Comparison of ENCODE assay signal across 13 mouse cellular contexts in genomic region chr1:161761556-161761955, GRCm38 (mm10). TPM values are rescaled to one million over a fixed set of nuclear protein-coding genes. Genes with fewer than 3 reads are reported as not detected.
"Had no signal": no experiment of that assay in that cellular context is flagged by ENCODE, and none has a peak within 500 bp of the region (broad histone marks: within the 10 kb centered on the region; RNA-seq: fewer than 3 reads in every experiment).

No protein-coding gene starts in this region.

- H3K4me3 ChIP-seq: kidney, embryonic 15.5 days; limb, embryonic 15.5 days; liver, embryonic 13.5 days; lung, embryonic 15.5 days; midbrain, embryonic 13.5 days; myocyte; neural tube, embryonic 12.5 days; stomach, embryonic 15.5 days had no signal

- H3K9ac ChIP-seq: kidney, embryonic 15.5 days; limb, embryonic 15.5 days; liver, embryonic 13.5 days; liver, postnatal 0 days; lung, embryonic 15.5 days; midbrain, embryonic 13.5 days; neural tube, embryonic 12.5 days; stomach, embryonic 15.5 days had no signal

- H3K27me3 ChIP-seq: kidney, embryonic 15.5 days; limb, embryonic 15.5 days; lung, embryonic 15.5 days; midbrain, embryonic 13.5 days; neural tube, embryonic 12.5 days; stomach, embryonic 15.5 days had no signal

- H3K9me3 ChIP-seq: kidney, embryonic 15.5 days; limb, embryonic 15.5 days; liver, embryonic 13.5 days; lung, embryonic 15.5 days; midbrain, embryonic 13.5 days; neural tube, embryonic 12.5 days; stomach, embryonic 15.5 days had no signal

- H3K36me3 ChIP-seq: kidney, embryonic 15.5 days; limb, embryonic 15.5 days; liver, embryonic 13.5 days; lung, embryonic 15.5 days; midbrain, embryonic 13.5 days; neural tube, embryonic 12.5 days; stomach, embryonic 15.5 days had no signal

- H3K27ac ChIP-seq: kidney, embryonic 15.5 days; limb, embryonic 15.5 days; liver, embryonic 13.5 days; lung, embryonic 15.5 days; midbrain, embryonic 13.5 days; neural tube, embryonic 12.5 days; stomach, embryonic 15.5 days had no signal

- H3K4me1 ChIP-seq: kidney, embryonic 15.5 days; limb, embryonic 15.5 days; midbrain, embryonic 13.5 days; neural tube, embryonic 12.5 days; stomach, embryonic 15.5 days had no signal

- H3K4me2 ChIP-seq: kidney, embryonic 15.5 days; limb, embryonic 15.5 days; liver, embryonic 13.5 days; lung, embryonic 15.5 days; midbrain, embryonic 13.5 days; neural tube, embryonic 12.5 days; stomach, embryonic 15.5 days had no signal

- ATAC-seq: liver, postnatal 0 days; midbrain, embryonic 13.5 days had no signal

- DNase-seq: kidney, adult 18-20 months; kidney, postnatal 14 days; liver, embryonic 13.5 days; liver, postnatal 0 days; lung, postnatal 36 days had no signal

RNA-seq across cellular contexts. Expression of gene Fasl, which starts 26.7 kb away (rescaled TPM):
- polyA plus RNA-seq: kidney, embryonic 15.5 days; limb, embryonic 11.5 days; limb, embryonic 15.5 days; liver, embryonic 13.5 days; myocyte; stomach, embryonic 15.5 days had no signal
